Mouse (Mus musculus) C2C12 (cell line): ENCODE measurements at regions not wholly inside any gene's neighbourhood (a gene's known extent, or its start where the extent isn't known, plus 50 kb on each side); places are given as distances from the start of the nearest gene placed in this dataset.

Experiments
- CEBPB ChIP-seq: IDR thresholded peaks from one replicate; pipeline ENCODE4 v1.6.1; 2011; ENCODE audit warnings: low read depth, mild to moderate bottlenecking, control low read depth, moderate library complexity
- CTCF ChIP-seq: IDR thresholded peaks from one replicate; pipeline ENCODE4 v1.5.1; 2011; ENCODE audit not compliant: control insufficient read depth, insufficient read depth, insufficient read length
- FOSL1 ChIP-seq: IDR thresholded peaks from one replicate; pipeline ENCODE4 v1.8.0; 2011; ENCODE audit warnings: mild to moderate bottlenecking, low read length; ENCODE audit not compliant: poor library complexity, insufficient read depth, severe bottlenecking
- MAX ChIP-seq: IDR thresholded peaks from one replicate; pipeline ENCODE4 v1.6.1; 2011; ENCODE audit warnings: mild to moderate bottlenecking, control low read depth
- MYOD1 ChIP-seq: IDR thresholded peaks from one replicate; pipeline ENCODE4 v1.6.1; 2011; ENCODE audit warnings: low read depth; ENCODE audit not compliant: control insufficient read depth, insufficient read length
- MYOG ChIP-seq: IDR thresholded peaks from one replicate; pipeline ENCODE4 v1.6.1; 2011; ENCODE audit not compliant: control insufficient read depth, insufficient read length; ENCODE audit errors: extremely low read depth
- USF1 ChIP-seq: IDR thresholded peaks from one replicate; pipeline ENCODE4 v1.6.1; 2011; ENCODE audit warnings: low read depth, mild to moderate bottlenecking, control low read depth, moderate library complexity

GRCm38 (mm10) chr9:61683557-61683956 is 230.8 kb downstream of the Rplp1 start:
- no peak for TF ChIP-seq CTCF
- no peak for TF ChIP-seq CEBPB
- no peak for TF ChIP-seq MYOD1
- TF ChIP-seq MAX: no peak
- TF ChIP-seq FOSL1: no peak
- no peak for TF ChIP-seq USF1
- no peak for TF ChIP-seq MYOG
